Mouse (Mus musculus) splenic B cell, adult 2 months (primary cell): ENCODE data around the gene Aen.

ENCODE experiments used
- DNase-seq: peaks from one replicate; pipeline ENCODE4 v3.0.0-alpha.2; 2011; ENCODE audit warnings: low read depth, low spot score
- H3K27me3 ChIP-seq: 2 replicates; pipeline ENCODE4 v1.6.1; 2012; ENCODE audit warnings: mild to moderate bottlenecking, low read length, moderate library complexity, mixed read lengths; ENCODE audit not compliant: control insufficient read depth, poor library complexity, insufficient read depth, severe bottlenecking
- H3K36me3 ChIP-seq: 2 replicates; pipeline ENCODE4 v1.6.1; 2012; ENCODE audit warnings: mild to moderate bottlenecking, low read length, moderate library complexity, mixed read lengths; ENCODE audit not compliant: control insufficient read depth, poor library complexity, insufficient read depth, severe bottlenecking

Gene Aen

GRCm38 (mm10) chr7:78912253-78912973 is 16.8 kb downstream of the Aen start:
- no peaks in the 10 kb centered on the region for H3K27me3 ChIP-seq
- no peaks in the 10 kb centered on the region for H3K36me3 ChIP-seq
- DNase-seq = peak; percentile 72

- Histone ChIP-seq H3K27me3 (no peaks in the 10 kb centered on the region), H3K36me3 (no peaks in the 10 kb centered on the region)
- peak; percentile 13 for DNase-seq
Observed at GRCm38 (mm10) chr7:78912974-78913474, 17.4 kb downstream of the Aen start, which contains the start of gene Isg20. Gene Isg20 (plus strand): TSS chr7:78913424.

GRCm38 (mm10) chr7:78913649-78914544 is 18.2 kb downstream of the Aen start:
- DNase-seq = peak; percentile 73
- Histone ChIP-seq H3K36me3 (no peaks in the 10 kb centered on the region), H3K27me3 (no peaks in the 10 kb centered on the region)

- no peaks in the 10 kb centered on the region for H3K27me3 ChIP-seq
- H3K36me3 ChIP-seq = no peaks in the 10 kb centered on the region
- DNase-seq = no peak
Observed at GRCm38 (mm10) chr7:78914545-78914845, 18.8 kb downstream of the Aen start.

- H3K27me3 ChIP-seq = no peaks in the 10 kb centered on the region
- H3K36me3 ChIP-seq = no peaks in the 10 kb centered on the region
- no peak for DNase-seq
Observed at GRCm38 (mm10) chr7:78914896-78915510, 19.3 kb downstream of the Aen start.

- no peak for DNase-seq
- Histone ChIP-seq H3K36me3 (no peaks in the 10 kb centered on the region), H3K27me3 (no peaks in the 10 kb centered on the region)
Observed at GRCm38 (mm10) chr7:78918686-78919085, 23.0 kb downstream of the Aen start.

- no peaks in the 10 kb centered on the region for H3K36me3 ChIP-seq
- H3K27me3 ChIP-seq = no peaks in the 10 kb centered on the region
- no peak for DNase-seq
Observed at GRCm38 (mm10) chr7:78922506-78922905, 26.9 kb downstream of the Aen start.

GRCm38 (mm10) chr7:78924300-78924699 is 28.6 kb downstream of the Aen start:
- peak; percentile 76 for DNase-seq
- H3K27me3 ChIP-seq = no peaks in the 10 kb centered on the region
- no peaks in the 10 kb centered on the region for H3K36me3 ChIP-seq

GRCm38 (mm10) chr7:78924796-78925195 is 29.1 kb downstream of the Aen start:
- DNase-seq = no peak
- H3K36me3 ChIP-seq = no peaks in the 10 kb centered on the region
- no peaks in the 10 kb centered on the region for H3K27me3 ChIP-seq

- Histone ChIP-seq H3K27me3 (no peaks in the 10 kb centered on the region), H3K36me3 (no peaks in the 10 kb centered on the region)
- DNase-seq = no peak
Observed at GRCm38 (mm10) chr7:78925680-78926079, 30.0 kb downstream of the Aen start.

- Histone ChIP-seq H3K36me3 (no peaks in the 10 kb centered on the region), H3K27me3 (no peaks in the 10 kb centered on the region)
- DNase-seq = no peak
Observed at GRCm38 (mm10) chr7:78926156-78926555, 30.5 kb downstream of the Aen start.

GRCm38 (mm10) chr7:78927266-78927665 is 31.6 kb downstream of the Aen start:
- H3K36me3 ChIP-seq = no peaks in the 10 kb centered on the region
- H3K27me3 ChIP-seq = no peaks in the 10 kb centered on the region
- DNase-seq = no peak

GRCm38 (mm10) chr7:78938957-78939602 is 43.4 kb downstream of the Aen start:
- DNase-seq = no peak
- Histone ChIP-seq H3K27me3 (no peaks in the 10 kb centered on the region), H3K36me3 (no peaks in the 10 kb centered on the region)

GRCm38 (mm10) chr7:78940971-78941370 is 45.3 kb downstream of the Aen start:
- no peak for DNase-seq
- no peaks in the 10 kb centered on the region for H3K36me3 ChIP-seq

More at GRCm38 (mm10) chr7:78940971-78941370, 45.3 kb downstream of the Aen start:
- H3K27me3 ChIP-seq = no peaks in the 10 kb centered on the region
